In the genomic region with DNA sequence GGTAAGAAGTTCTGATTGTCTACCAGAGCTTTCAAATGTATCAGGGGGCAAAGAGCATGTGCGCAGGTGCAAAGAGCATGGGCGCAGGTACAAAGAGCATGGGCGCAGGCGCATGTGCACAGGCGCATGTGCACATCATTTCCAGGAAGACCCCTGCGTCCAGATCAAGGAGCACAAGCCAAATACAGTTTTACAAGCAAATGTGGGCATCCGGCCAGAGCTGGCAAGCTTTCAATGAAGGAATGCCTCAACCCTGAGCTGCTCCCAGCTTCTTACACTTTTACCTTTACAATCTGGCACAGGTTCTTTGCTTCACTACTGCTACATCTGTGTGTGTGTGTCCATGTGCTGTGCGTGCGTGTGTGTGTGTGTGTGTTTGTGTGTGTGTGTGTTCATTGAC, we compare ENCODE assay signal across 13 mouse cellular contexts.
A peak's percentile ranks its signal among the peaks of the same experiment; 100 is the strongest.
DNase-seq lines count a peak whose midpoint lies in the region; ATAC-seq and TF ChIP-seq lines count a peak whose summit lies in the region.
"Had no signal": no experiment of that assay in that cellular context is flagged by ENCODE, and none has a peak within 500 bp of the region (broad histone marks: within the 10 kb centered on the region; RNA-seq: fewer than 3 reads in every experiment).

No protein-coding gene starts in this region.

- DNase-seq in adrenal gland, postnatal 14 days: peak; percentile 5
- no peak for DNase-seq in adrenal gland, adult 8-10 months
- DNase-seq in heart, postnatal 0 days (ENCODE audit: low spot score): peak; percentile 12
- DNase-seq in heart, postnatal 25 days (ENCODE audit: low spot score): no peak
- DNase-seq in lung, embryonic 14.5 days: peak; percentile 53
- DNase-seq in lung, postnatal 14 days: no peak
- peak; percentile 72 for DNase-seq in embryonic facial prominence, embryonic 14.5 days (ENCODE audit: low spot score)
- no peak for DNase-seq in layer of hippocampus, adult 11-12 months (ENCODE audit: low spot score)
- DNase-seq: forebrain, postnatal 0 days; spleen, adult 18-20 months had no signal

- TF ChIP-seq EP300 in heart, postnatal 0 days (IDR thresholded peaks at IDR 0.05; ENCODE audit: low read depth): no peak

- 66% methylated on average over 9 of the region's 9 CpGs for WGBS in heart, postnatal 0 days
- WGBS in lung, embryonic 14.5 days: 86% methylated on average over 9 of the region's 9 CpGs
- WGBS in embryonic facial prominence, embryonic 14.5 days: 74% methylated on average over 9 of the region's 9 CpGs

- H3K9me3 ChIP-seq in heart, postnatal 0 days (replicated peaks; ENCODE audit: control insufficient read depth, low read length): no peaks in the 10 kb centered on the region
- no peaks in the 10 kb centered on the region for H3K9me3 ChIP-seq in lung, embryonic 14.5 days (ENCODE audit: low read depth, low read length)
- no peaks in the 10 kb centered on the region for H3K9me3 ChIP-seq in embryonic facial prominence, embryonic 14.5 days (ENCODE audit: control insufficient read depth, low read length)
- H3K9me3 ChIP-seq: hindbrain, embryonic 12.5 days; midbrain, embryonic 13.5 days had no signal

- H3K4me3 ChIP-seq in heart, postnatal 0 days (ENCODE audit: low read depth, low read length): no peak overlapping the region
- H3K4me3 ChIP-seq in lung, embryonic 14.5 days (ENCODE audit: low read depth, low read length): no peak overlapping the region
- no peak overlapping the region for H3K4me3 ChIP-seq in embryonic facial prominence, embryonic 14.5 days (ENCODE audit: low read depth, low read length)
- H3K4me3 ChIP-seq: hindbrain, embryonic 12.5 days; midbrain, embryonic 13.5 days had no signal

- no peaks in the 10 kb centered on the region for H3K36me3 ChIP-seq in heart, postnatal 0 days (replicated peaks; ENCODE audit: control insufficient read depth, insufficient read depth, low read length)
- H3K36me3 ChIP-seq in lung, embryonic 14.5 days (ENCODE audit: insufficient read depth): no peaks in the 10 kb centered on the region
- no peaks in the 10 kb centered on the region for H3K36me3 ChIP-seq in embryonic facial prominence, embryonic 14.5 days (ENCODE audit: control insufficient read depth, insufficient read depth, low read length)
- H3K36me3 ChIP-seq: hindbrain, embryonic 12.5 days; midbrain, embryonic 13.5 days had no signal

- no peaks in the 10 kb centered on the region for H3K27me3 ChIP-seq in heart, postnatal 0 days (ENCODE audit: control insufficient read depth, insufficient read depth, low read length)
- H3K27me3 ChIP-seq in lung, embryonic 14.5 days (ENCODE audit: insufficient read depth, low read length): no peaks in the 10 kb centered on the region
- no peaks in the 10 kb centered on the region; the same call in 1 of the 2 replicates for H3K27me3 ChIP-seq in embryonic facial prominence, embryonic 14.5 days (replicated peaks; ENCODE audit: control insufficient read depth, insufficient read depth, low read length)
- H3K27me3 ChIP-seq: hindbrain, embryonic 12.5 days; midbrain, embryonic 13.5 days had no signal

- no peak for TF ChIP-seq CTCF in heart, postnatal 0 days (IDR thresholded peaks at IDR 0.05; ENCODE audit: low read depth)
- no peak for TF ChIP-seq CTCF in lung, embryonic 14.5 days (IDR thresholded peaks at IDR 0.05; ENCODE audit: low read depth)

- no peaks in the 10 kb centered on the region for H3K4me1 ChIP-seq in heart, postnatal 0 days (ENCODE audit: control insufficient read depth, insufficient read depth)
- H3K4me1 ChIP-seq in lung, embryonic 14.5 days (ENCODE audit: insufficient read depth): no peaks in the 10 kb centered on the region
- peaks cover 16% of the 10 kb centered on the region for H3K4me1 ChIP-seq in embryonic facial prominence, embryonic 14.5 days (ENCODE audit: control insufficient read depth, insufficient read depth, low read length)
- H3K4me1 ChIP-seq: hindbrain, embryonic 12.5 days; midbrain, embryonic 13.5 days had no signal

- H3K4me2 ChIP-seq in heart, postnatal 0 days (ENCODE audit: low read depth, low read length): no peak overlapping the region
- H3K4me2 ChIP-seq in lung, embryonic 14.5 days: no peak overlapping the region
- no peak overlapping the region for H3K4me2 ChIP-seq in embryonic facial prominence, embryonic 14.5 days (ENCODE audit: low read depth, low read length)
- H3K4me2 ChIP-seq: hindbrain, embryonic 12.5 days; midbrain, embryonic 13.5 days had no signal

- no peak overlapping the region for H3K27ac ChIP-seq in heart, postnatal 0 days (ENCODE audit: low read depth)
- no peak overlapping the region for H3K27ac ChIP-seq in lung, embryonic 14.5 days (ENCODE audit: low read depth)
- no peak overlapping the region for H3K27ac ChIP-seq in embryonic facial prominence, embryonic 14.5 days (replicated peaks; ENCODE audit: low read depth, low read length)
- H3K27ac ChIP-seq: hindbrain, embryonic 12.5 days; midbrain, embryonic 13.5 days had no signal

- ATAC-seq in heart, postnatal 0 days (ENCODE audit: insufficient read depth, low read depth): no peak
- no peak for ATAC-seq in lung, embryonic 14.5 days (ENCODE audit: insufficient read depth)
- ATAC-seq in embryonic facial prominence, embryonic 14.5 days (ENCODE audit: low read depth): no peak
- ATAC-seq: forebrain, postnatal 0 days; intestine, postnatal 0 days; midbrain, embryonic 13.5 days had no signal

- no peak overlapping the region for H3K9ac ChIP-seq in heart, postnatal 0 days (replicated peaks; ENCODE audit: low read depth, low read length)
- no peak overlapping the region for H3K9ac ChIP-seq in lung, embryonic 14.5 days
- no peak overlapping the region for H3K9ac ChIP-seq in embryonic facial prominence, embryonic 14.5 days (ENCODE audit: low read depth, low read length)
- H3K9ac ChIP-seq: forebrain, postnatal 0 days; hindbrain, embryonic 12.5 days; midbrain, embryonic 13.5 days had no signal

- intact Hi-C loops in heart, postnatal 25 days (cut with DNase I): no loop called here

Comparison
In these comparisons a context has a peak if more than half of its experiments do, and no peak if none do; other contexts are left out.
1. DNase-seq: peak in adrenal gland, postnatal 14 days (single experiment), heart, postnatal 0 days (single experiment), lung, embryonic 14.5 days (single experiment) and embryonic facial prominence, embryonic 14.5 days (single experiment); none in adrenal gland, adult 8-10 months (single experiment), heart, postnatal 25 days (single experiment), lung, postnatal 14 days (single experiment) and layer of hippocampus, adult 11-12 months (single experiment).